Mouse (Mus musculus) liver, embryonic 14.5 days (tissue): Measurements from ENCODE around the gene Nucks1. TPM values are rescaled to one million over a fixed set of nuclear protein-coding genes. Genes with fewer than 3 reads are reported as not detected.

Experiments
- ATAC-seq: fragments of 200-750 bp; cut with Nextera tagmentation; 2 replicates; pipeline ENCODE4 v1.8.0; 2017; ENCODE audit warnings: moderate number of reproducible peaks, mild to moderate bottlenecking, moderate library complexity; ENCODE audit not compliant: insufficient read depth
- DNase-seq, 3 experiments: peaks; one replicate each; pipeline ENCODE4 v3.0.0-alpha.2; 2012 to 2013; ENCODE audit warnings: low read depth in 3 of 3, low spot score in 3 of 3
- H3K27ac ChIP-seq: fragments of 300-500 bp; sonication (generic); 2 replicates; pipeline ENCODE4 v1.5.1; 2014; ENCODE audit warnings: moderate library complexity, mild to moderate bottlenecking, control low read depth, inconsistent platforms
- H3K27me3 ChIP-seq: fragments of 300-500 bp; sonication (generic); 2 replicates; pipeline ENCODE4 v1.6.1; 2014; ENCODE audit warnings: mild to moderate bottlenecking, low read length, moderate library complexity; ENCODE audit not compliant: control insufficient read depth, insufficient read depth
- H3K36me3 ChIP-seq: fragments of 300-500 bp; sonication (generic); replicated peaks from 2 replicates; pipeline ENCODE4 v1.6.1; 2014; ENCODE audit warnings: low read depth; ENCODE audit not compliant: control insufficient read depth, insufficient read depth
- H3K4me1 ChIP-seq, 2 experiments: fragments of 200-500 bp in 1 of 2; fragments of 300-500 bp in 1 of 2; sonication (generic) in 1 of 2; replicated peaks; 2 replicates each; pipeline ENCODE4 v1.6.1; 2012 to 2014; ENCODE audit warnings: antibody characterized with exemption in 1 of 2, inconsistent platforms in 1 of 2, low read length in 1 of 2; ENCODE audit not compliant: control insufficient read depth in 2 of 2, insufficient read depth in 2 of 2
- H3K4me2 ChIP-seq: fragments of 300-500 bp; sonication (generic); 2 replicates; pipeline ENCODE4 v1.6.1; 2014; ENCODE audit warnings: low read depth, mild to moderate bottlenecking, control low read depth, moderate library complexity
- H3K4me3 ChIP-seq, 2 experiments: fragments of 200-500 bp in 1 of 2; fragments of 300-500 bp in 1 of 2; sonication (generic) in 1 of 2; 2 replicates each; pipeline ENCODE4 v1.5.1; 2012 to 2014; ENCODE audit warnings: low read depth in 2 of 2, low read length in 2 of 2, mild to moderate bottlenecking in 2 of 2, control low read depth in 1 of 2, inconsistent platforms in 1 of 2, moderate library complexity in 1 of 2; ENCODE audit not compliant: insufficient read depth in 1 of 2
- H3K9ac ChIP-seq: fragments of 300-500 bp; sonication (generic); replicated peaks from 2 replicates; pipeline ENCODE4 v1.6.1; 2014; ENCODE audit warnings: mild to moderate bottlenecking, control low read depth, moderate library complexity
- H3K9me3 ChIP-seq: fragments of 300-500 bp; sonication (generic); 2 replicates; pipeline ENCODE4 v1.6.1; 2016; ENCODE audit warnings: low read length, mixed read lengths; ENCODE audit not compliant: control insufficient read depth
- CTCF ChIP-seq: IDR thresholded peaks from 2 replicates; pipeline ENCODE4 v1.5.1; 2016; ENCODE audit warnings: antibody characterized with exemption, low read depth, control low read depth
- EP300 ChIP-seq: IDR thresholded peaks from 2 replicates; pipeline ENCODE4 v1.6.1; 2016; ENCODE audit warnings: antibody characterized with exemption, low read depth
- WGBS: fragments of 180-500 bp; shearing (Covaris S2); extraction: QIAGEN DNeasy Blood & Tissue Kit; methylation state at CpG from one replicate; pipeline ENCODE4 v1.1.7; 2014; ENCODE audit not compliant: insufficient replicate concordance; 5-methylcytosine and 5-hydroxymethylcytosine counted together
- polyA plus RNA-seq, 2 experiments: library from polyadenylated mRNA; depleted of rRNA in 1 of 2; stranded (reverse) in 1 of 2; unstranded in 1 of 2; fragments of >200 nt; fragmentation: Nextera tagmentation in 1 of 2; extraction: Ambion mirVana in 1 of 2; gene quantifications; 2 replicates each; pipeline versions ENCODE4 v1.2.1 to v1.2.3; 2012 to 2014

The Nucks1 gene
- polyA plus RNA-seq, 2 experiments = 20.2 to 23.2 TPM

DNA sequence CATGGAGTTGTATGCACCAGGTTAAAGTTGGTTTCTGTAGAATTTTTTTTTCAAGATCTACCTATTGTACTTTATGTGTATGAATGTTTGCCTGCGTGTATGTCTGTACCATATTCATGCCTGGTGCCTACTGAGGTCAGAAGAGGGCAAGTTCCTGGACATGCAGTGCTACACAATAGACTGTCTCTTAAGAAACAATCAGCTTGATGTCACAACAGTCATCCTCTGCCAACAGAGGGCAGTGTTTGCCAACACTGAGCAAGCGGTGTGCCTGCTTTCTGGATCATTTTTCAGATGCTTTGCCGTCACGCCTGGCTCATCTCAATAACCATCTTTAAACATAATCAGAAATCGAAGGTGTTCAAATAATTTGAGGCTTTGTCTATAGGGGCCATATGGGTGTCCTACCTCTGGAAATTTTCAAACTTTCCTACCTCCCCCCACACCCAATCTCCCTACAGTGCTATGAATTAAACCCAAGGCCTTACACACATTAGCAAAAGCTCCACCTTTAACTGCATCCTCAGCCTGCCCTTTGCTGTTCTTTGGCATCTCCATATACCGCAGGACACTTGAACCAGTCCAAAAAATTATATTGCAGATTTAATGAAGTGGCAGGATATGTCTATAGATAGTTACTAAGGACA is 27.4 kb downstream of the Nucks1 start:
- H3K9ac ChIP-seq = no peak overlapping the region
- H3K4me1 ChIP-seq = peaks cover 0 to 3% of the 10 kb centered on the region in 2 experiments; a peak in 2 of 4 replicates
- peak; percentile 84 for TF ChIP-seq CTCF
- no peak for TF ChIP-seq EP300
- ATAC-seq = peak; percentile 32; the same call in 1 of the 2 replicates
- no peaks in the 10 kb centered on the region for H3K27me3 ChIP-seq
- H3K9me3 ChIP-seq = no peaks in the 10 kb centered on the region
- no peak overlapping the region for H3K4me2 ChIP-seq
- no peak overlapping the region for H3K27ac ChIP-seq
- 54% methylated on average over 6 of the region's 6 CpGs for WGBS
- H3K36me3 ChIP-seq = peaks cover 17% of the 10 kb centered on the region
- no peak overlapping the region for H3K4me3 ChIP-seq
- DNase-seq = peak; percentile 31 to 38 (median 37)

DNA sequence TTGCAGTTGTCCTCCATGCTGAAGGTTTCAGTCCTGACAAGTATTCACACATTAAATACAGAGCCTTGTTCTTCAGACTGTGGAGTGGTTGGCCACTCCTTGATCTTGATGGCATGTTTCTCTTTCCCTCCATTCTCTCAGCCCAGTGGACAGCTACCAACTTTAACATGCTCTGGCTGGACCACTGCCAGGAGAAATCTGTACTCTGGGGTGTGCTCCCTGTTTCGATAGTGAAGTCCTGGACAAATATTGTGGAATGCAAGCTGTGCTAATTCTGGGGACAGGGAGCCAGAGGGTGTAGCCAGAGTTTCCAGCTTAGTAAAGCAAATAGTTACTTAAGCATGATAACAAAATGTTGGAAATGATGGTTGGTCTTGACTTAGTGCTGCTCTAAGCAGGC is 28.5 kb downstream of the Nucks1 start:
- WGBS = 74% methylated on average over 1 of the region's 1 CpGs
- H3K4me3 ChIP-seq = no peak overlapping the region
- no peak for DNase-seq
- H3K4me1 ChIP-seq = peaks cover 0 to 8% of the 10 kb centered on the region in 2 experiments; a peak in 2 of 4 replicates
- TF ChIP-seq EP300 = no peak
- no peak for TF ChIP-seq CTCF
- H3K4me2 ChIP-seq = no peak overlapping the region
- no peaks in the 10 kb centered on the region for H3K27me3 ChIP-seq
- H3K9me3 ChIP-seq = no peaks in the 10 kb centered on the region
- no peak for ATAC-seq
- H3K27ac ChIP-seq = no peak overlapping the region
- peaks cover 8% of the 10 kb centered on the region for H3K36me3 ChIP-seq
- no peak overlapping the region for H3K9ac ChIP-seq

GRCm38 (mm10) chr1:131940711-131941244 is 30.4 kb downstream of the Nucks1 start:
- Histone ChIP-seq H3K27ac (no peak overlapping the region), H3K9ac (no peak overlapping the region), H3K4me3 (no peak overlapping the region), H3K4me2 (no peak overlapping the region), H3K27me3 (no peaks in the 10 kb centered on the region), H3K4me1 (peaks cover 0 to 11% of the 10 kb centered on the region in 2 experiments; a peak in 2 of 4 replicates), H3K36me3 (no peaks in the 10 kb centered on the region), H3K9me3 (no peaks in the 10 kb centered on the region)
- no peak for TF ChIP-seq EP300
- TF ChIP-seq CTCF = no peak
- DNase-seq = no peak
- 64% methylated on average over 2 of the region's 2 CpGs for WGBS
- no peak for ATAC-seq

DNA sequence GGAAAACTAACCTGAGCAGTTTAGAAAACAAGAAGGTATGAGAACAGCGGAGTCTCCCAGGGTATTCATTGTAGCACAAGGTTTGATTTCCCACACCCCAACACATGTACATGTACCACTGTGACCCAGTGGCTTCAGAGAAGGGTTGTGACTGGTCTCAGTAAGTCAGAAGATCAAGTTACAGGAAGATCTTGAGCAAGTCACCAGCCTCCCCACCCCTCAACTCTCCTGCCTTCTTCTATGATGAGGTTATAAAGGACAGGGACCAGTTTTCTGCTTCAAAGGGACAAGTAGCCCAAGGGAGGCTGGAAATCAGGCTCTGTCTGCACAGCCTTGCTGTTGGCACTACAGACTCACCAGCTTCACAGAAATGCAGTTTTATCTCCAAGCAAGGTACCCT is 31.2 kb downstream of the Nucks1 start:
- no peak for ATAC-seq
- no peak for DNase-seq
- Histone ChIP-seq H3K4me2 (no peak overlapping the region), H3K27ac (no peak overlapping the region), H3K9me3 (no peaks in the 10 kb centered on the region), H3K4me1 (peaks cover 0 to 15% of the 10 kb centered on the region in 2 experiments; a peak in 2 of 4 replicates), H3K36me3 (no peaks in the 10 kb centered on the region), H3K27me3 (no peaks in the 10 kb centered on the region), H3K9ac (no peak overlapping the region), H3K4me3 (no peak overlapping the region)
- TF ChIP-seq CTCF = no peak
- TF ChIP-seq EP300 = no peak
- 90% methylated on average over 1 of the region's 1 CpGs for WGBS
